Mouse (Mus musculus) brain, embryonic 14.5 days (tissue): ENCODE data around the gene Gm11492.

Experiments
- CTCF ChIP-seq: fragments of 200-500 bp; IDR thresholded peaks from 2 replicates; pipeline ENCODE4 v1.5.1; 2012; ENCODE audit warnings: inconsistent platforms, mild to moderate bottlenecking, moderate library complexity, borderline replicate concordance; ENCODE audit not compliant: insufficient read depth, insufficient read length; ENCODE audit errors: extremely low read depth
- POLR2A ChIP-seq: fragments of 200-500 bp; IDR thresholded peaks from 2 replicates; pipeline ENCODE4 v1.6.1; 2012; ENCODE audit warnings: mild to moderate bottlenecking, inconsistent platforms, borderline replicate concordance; ENCODE audit not compliant: poor library complexity, insufficient read depth, insufficient read length, severe bottlenecking; ENCODE audit errors: extremely low read depth

DNA sequence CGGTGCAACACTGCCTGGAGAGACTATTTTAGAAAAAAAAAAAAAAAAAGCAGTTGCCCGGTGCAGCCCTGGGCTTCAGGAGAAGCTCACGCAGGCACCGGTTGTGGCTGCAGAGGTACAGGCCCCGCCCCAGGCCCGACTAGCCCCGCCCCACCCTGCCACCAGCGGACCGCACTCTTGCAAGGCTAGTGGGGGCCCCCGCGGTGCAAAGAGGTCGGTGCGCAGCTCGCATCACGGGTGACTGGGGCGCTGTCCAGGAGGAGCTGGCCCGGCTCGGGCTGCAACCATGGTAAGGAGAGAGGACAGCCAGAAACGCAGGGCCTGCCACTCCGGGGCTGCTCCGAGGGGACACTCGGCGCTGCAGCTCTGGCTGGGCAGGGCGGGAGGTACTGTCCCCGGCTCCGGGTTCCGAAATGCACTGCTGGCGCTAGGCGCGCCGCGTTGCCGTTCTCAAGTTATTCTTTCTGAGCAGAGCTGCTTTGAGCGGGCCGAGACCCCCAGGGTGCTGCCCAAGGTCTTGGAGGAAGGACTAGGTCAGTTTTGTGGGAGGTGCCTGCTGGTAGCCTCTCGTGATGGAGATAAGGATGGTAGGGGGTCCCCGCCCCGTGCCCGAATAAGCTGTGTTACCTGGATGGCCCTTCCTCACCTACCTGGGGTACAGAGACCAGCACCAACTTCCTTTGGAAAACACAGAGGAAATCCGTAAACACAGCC, 12.0 kb downstream of the Gm11492 start:
- TF ChIP-seq POLR2A (no peak), CTCF (no peak)
